Mouse (Mus musculus) MEL (cell line): ENCODE data around the gene Tcte2. TPM values are rescaled to one million over a fixed set of nuclear protein-coding genes. Genes with fewer than 3 reads are reported as not detected.

ENCODE experiments used
- DNase-seq: peaks from one replicate; pipeline ENCODE4 v3.0.0; 2011; ENCODE audit warnings: low read depth, low spot score
- H3K27ac ChIP-seq: 2 replicates; pipeline ENCODE4 v1.5.1; 2012; ENCODE audit warnings: low read depth, mild to moderate bottlenecking, control low read depth, low read length, moderate library complexity; ENCODE audit not compliant: control insufficient read depth
- H3K27me3 ChIP-seq, 2 experiments: fragments of 150-350 bp in 1 of 2; sonication (generic) in 1 of 2; 2 replicates each; pipeline ENCODE4 v1.6.1; 2012; ENCODE audit warnings: low read length in 2 of 2, mild to moderate bottlenecking in 2 of 2, improper control_type of control experiment in 1 of 2, moderate library complexity in 1 of 2; ENCODE audit not compliant: insufficient read depth in 2 of 2, control insufficient read depth in 1 of 2
- H3K36me3 ChIP-seq, 2 experiments: 2 replicates each; pipeline ENCODE4 v1.6.1; 2012 to 2014; ENCODE audit warnings: low read length in 2 of 2, improper control_type of control experiment in 1 of 2, inconsistent platforms in 1 of 2, mild to moderate bottlenecking in 1 of 2; ENCODE audit not compliant: insufficient read depth in 2 of 2, control insufficient read depth in 1 of 2
- H3K4me1 ChIP-seq, 2 experiments: fragments of 150-350 bp in 1 of 2; sonication (generic) in 1 of 2; 2 replicates each; pipeline ENCODE4 v1.6.1; 2012; ENCODE audit warnings: low read length in 2 of 2, improper control_type of control experiment in 1 of 2, mild to moderate bottlenecking in 1 of 2; ENCODE audit not compliant: insufficient read depth in 2 of 2, control insufficient read depth in 1 of 2
- H3K4me3 ChIP-seq, 2 experiments: fragments of 150-350 bp in 1 of 2; sonication (generic) in 1 of 2; 2 replicates each; pipeline ENCODE4 v1.5.1; 2012; ENCODE audit warnings: low read depth in 2 of 2, low read length in 2 of 2, mild to moderate bottlenecking in 2 of 2, moderate library complexity in 2 of 2, control low read depth in 1 of 2, improper control_type of control experiment in 1 of 2; ENCODE audit not compliant: control insufficient read depth in 1 of 2, insufficient read depth in 1 of 2
- H3K79me2 ChIP-seq: 2 replicates; pipeline ENCODE4 v1.6.1; 2012; ENCODE audit warnings: mild to moderate bottlenecking, low read length, moderate library complexity; ENCODE audit not compliant: control insufficient read depth, poor library complexity, insufficient read depth
- H3K9ac ChIP-seq: 2 replicates; pipeline ENCODE4 v1.6.1; 2012; ENCODE audit warnings: low read depth, mild to moderate bottlenecking, control low read depth, low read length, moderate library complexity; ENCODE audit not compliant: control insufficient read depth, poor library complexity, severe bottlenecking
- H3K9me3 ChIP-seq: fragments of 150-350 bp; sonication (generic); replicated peaks from 2 replicates; pipeline ENCODE4 v1.6.1; 2012; ENCODE audit warnings: mild to moderate bottlenecking, low read length, improper control_type of control experiment, moderate library complexity; ENCODE audit not compliant: insufficient read depth
- CHD1 ChIP-seq: IDR thresholded peaks from 2 replicates; pipeline ENCODE4 v1.6.1; 2012; ENCODE audit warnings: low read depth, mild to moderate bottlenecking, inconsistent platforms, low read length, improper control_type of control experiment
- CTCF ChIP-seq, 3 experiments: IDR thresholded peaks in 2 of 3; conservative IDR thresholded peaks in 1 of 3; 2 replicates each; pipeline ENCODE4 v1.5.1; 2011 to 2012; ENCODE audit warnings: low read length in 3 of 3, low read depth in 2 of 3, mild to moderate bottlenecking in 2 of 3, improper control_type of control experiment in 1 of 3, inconsistent platforms in 1 of 3, mixed read lengths in 1 of 3, moderate library complexity in 1 of 3; ENCODE audit not compliant: control insufficient read depth in 1 of 3, insufficient read depth in 1 of 3, poor library complexity in 1 of 3, severe bottlenecking in 1 of 3
- E2F4 ChIP-seq: IDR thresholded peaks from 2 replicates; pipeline ENCODE4 v1.6.1; 2011; ENCODE audit warnings: low read depth, low read length, improper control_type of control experiment, borderline replicate concordance
- EP300 ChIP-seq, 2 experiments: IDR thresholded peaks; 2 replicates each; pipeline ENCODE4 v1.6.1; 2011; ENCODE audit warnings: improper control_type of control experiment in 2 of 2, low read length in 2 of 2, low read depth in 1 of 2, mild to moderate bottlenecking in 1 of 2
- GATA1 ChIP-seq: IDR thresholded peaks from 2 replicates; pipeline ENCODE4 v1.6.1; 2011; ENCODE audit warnings: low read depth, low read length, improper control_type of control experiment
- JUND ChIP-seq: IDR thresholded peaks from 2 replicates; pipeline ENCODE4 v1.6.1; 2011; ENCODE audit warnings: low read depth, mild to moderate bottlenecking, improper control_type of control experiment, low read length
- MAFK ChIP-seq: IDR thresholded peaks from 2 replicates; pipeline ENCODE4 v1.6.1; 2011; ENCODE audit warnings: low read depth, mild to moderate bottlenecking, low read length, improper control_type of control experiment, borderline replicate concordance
- MAX ChIP-seq: IDR thresholded peaks from 2 replicates; pipeline ENCODE4 v1.6.1; 2011; ENCODE audit warnings: low read length, improper control_type of control experiment
- MYB ChIP-seq: IDR thresholded peaks from 2 replicates; pipeline ENCODE4 v1.6.1; 2011; ENCODE audit warnings: mild to moderate bottlenecking, low read depth, low read length, improper control_type of control experiment
- MYC ChIP-seq: IDR thresholded peaks from 2 replicates; pipeline ENCODE4 v1.6.1; 2011; ENCODE audit warnings: low read depth, mild to moderate bottlenecking, low read length, improper control_type of control experiment, moderate library complexity
- NRF1 ChIP-seq: IDR thresholded peaks from 2 replicates; pipeline ENCODE4 v1.6.1; 2014; ENCODE audit warnings: low read depth, mild to moderate bottlenecking, inconsistent platforms, low read length, improper control_type of control experiment, moderate library complexity; ENCODE audit not compliant: poor library complexity, insufficient read depth, severe bottlenecking
- POLR2AphosphoS5 ChIP-seq: IDR thresholded peaks from 2 replicates; pipeline ENCODE4 v1.6.1; 2012; ENCODE audit warnings: low read depth, borderline replicate concordance, mild to moderate bottlenecking, inconsistent platforms, low read length, moderate library complexity, mixed read lengths
- RAD21 ChIP-seq: IDR thresholded peaks from 2 replicates; pipeline ENCODE4 v1.6.1; 2011; ENCODE audit warnings: mild to moderate bottlenecking, low read depth, low read length, improper control_type of control experiment
- SIN3A ChIP-seq: IDR thresholded peaks from 2 replicates; pipeline ENCODE4 v1.6.1; 2012; ENCODE audit warnings: low read length, improper control_type of control experiment, inconsistent platforms
- SMC3 ChIP-seq: IDR thresholded peaks from 2 replicates; pipeline ENCODE4 v1.6.1; 2011; ENCODE audit warnings: low read depth, low read length, improper control_type of control experiment
- TAL1 ChIP-seq: IDR thresholded peaks from 2 replicates; pipeline ENCODE4 v1.6.1; 2012; ENCODE audit warnings: mild to moderate bottlenecking, inconsistent platforms, low read length, moderate library complexity, mixed read lengths
- TBP ChIP-seq: IDR thresholded peaks from 2 replicates; pipeline ENCODE4 v1.8.0; 2011; ENCODE audit warnings: low read depth, low read length, improper control_type of control experiment
- TCF12 ChIP-seq: IDR thresholded peaks from 2 replicates; pipeline ENCODE4 v1.6.1; 2014; ENCODE audit warnings: low read depth, mild to moderate bottlenecking, inconsistent platforms, low read length, improper control_type of control experiment, moderate library complexity
- ZC3H11A ChIP-seq: IDR thresholded peaks from 2 replicates; pipeline ENCODE4 v1.6.1; 2012; ENCODE audit warnings: low read depth, mild to moderate bottlenecking, inconsistent platforms, low read length, improper control_type of control experiment
- ZKSCAN1 ChIP-seq: IDR thresholded peaks from 2 replicates; pipeline ENCODE4 v1.6.1; 2012; ENCODE audit warnings: low read depth, mild to moderate bottlenecking, inconsistent platforms, low read length, improper control_type of control experiment, moderate library complexity
- polyA plus RNA-seq, 2 experiments: library from polyadenylated mRNA; stranded (reverse) in 1 of 2; unstranded in 1 of 2; fragments of >175 nt in 1 of 2; fragments of >200 nt in 1 of 2; gene quantifications; 2 replicates each; pipeline versions ENCODE4 v1.2.1 to v1.2.4; 2012; ENCODE audit warnings: low replicate concordance in 2 of 2, low read depth in 1 of 2; ENCODE audit not compliant: insufficient read length in 2 of 2, insufficient read depth in 1 of 2, missing spikeins in 1 of 2
- total RNA-seq: library from RNA; depleted of rRNA; stranded (reverse); fragments of 300-350 nt; gene quantifications from 2 replicates; pipeline ENCODE4 v1.2.3, GENCODE M21; 2012

The Tcte2 gene
- total and polyA plus RNA-seq, 3 experiments: not detected

- Histone ChIP-seq H3K9me3 (no peaks in the 10 kb centered on the region), H3K36me3 (no peaks in the 10 kb centered on the region), H3K27ac (no peak overlapping the region), H3K79me2 (no peaks in the 10 kb centered on the region), H3K4me3 (no peak overlapping the region), H3K4me1 (no peaks in the 10 kb centered on the region), H3K9ac (no peak overlapping the region), H3K27me3 (no peaks in the 10 kb centered on the region)
- no peak for DNase-seq
- TF ChIP-seq POLR2AphosphoS5: no peak
- TF ChIP-seq TBP: no peak
- no peak for TF ChIP-seq ZC3H11A
- TF ChIP-seq MYB: no peak
- TF ChIP-seq ZKSCAN1: no peak
- no peak for TF ChIP-seq SMC3
- TF ChIP-seq MAFK: no peak
- no peak for TF ChIP-seq TCF12
- no peak for TF ChIP-seq TAL1
- TF ChIP-seq NRF1: no peak
- TF ChIP-seq CTCF (IDR thresholded peaks at IDR 0.05 in 2 of 3, conservative IDR thresholded peaks at IDR 0.05 in 1 of 3; ENCODE audit: control insufficient read depth in 1 of 3, insufficient read depth in 1 of 3, low read depth in 2 of 3, low read length in 3 of 3, poor library complexity in 1 of 3, severe bottlenecking in 1 of 3): no peak
- no peak for TF ChIP-seq GATA1
- no peak for TF ChIP-seq MAX
- no peak for TF ChIP-seq CHD1
- no peak for TF ChIP-seq EP300 (IDR thresholded peaks at IDR 0.05; ENCODE audit: low read depth in 1 of 2, low read length in 2 of 2)
These were observed 49.1 kb downstream of the Tcte2 start for GRCm38 (mm10) chr17:13712518-13712917.

DNA sequence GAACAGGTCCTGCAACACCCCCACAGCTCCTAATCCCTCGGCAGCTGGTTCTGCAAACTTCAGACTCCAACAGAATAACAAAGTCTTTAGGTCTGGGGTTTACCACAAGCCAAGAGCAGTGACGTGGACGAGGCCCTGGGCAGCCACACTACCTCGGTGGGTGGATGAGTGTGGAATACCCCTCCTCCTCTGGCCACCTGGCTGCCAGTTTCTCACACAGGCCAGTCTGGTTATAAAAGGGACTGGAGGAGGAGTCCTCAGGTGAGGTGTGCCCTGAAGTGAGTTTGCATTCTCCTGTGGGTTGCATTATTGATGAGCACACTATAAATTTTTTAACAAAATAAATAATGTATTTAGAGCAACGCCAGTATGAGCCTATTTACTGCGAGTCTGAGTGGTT is 49.5 kb downstream of the Tcte2 start:
- TF ChIP-seq E2F4: no peak
- no peak for TF ChIP-seq GATA1
- no peak for TF ChIP-seq NRF1
- TF ChIP-seq SIN3A: no peak
- TF ChIP-seq POLR2AphosphoS5: no peak
- no peak for TF ChIP-seq RAD21
- TF ChIP-seq MAFK: no peak
- TF ChIP-seq CHD1: no peak
- no peak for TF ChIP-seq JUND
- TF ChIP-seq MYC: no peak
- no peak for TF ChIP-seq ZKSCAN1

More for the DNA sequence above, 49.5 kb downstream of the Tcte2 start:
- no peaks in the 10 kb centered on the region for H3K36me3 ChIP-seq
- H3K9ac ChIP-seq: no peak overlapping the region
- no peak overlapping the region for H3K4me3 ChIP-seq
- no peaks in the 10 kb centered on the region for H3K79me2 ChIP-seq
- no peaks in the 10 kb centered on the region for H3K9me3 ChIP-seq
- H3K27me3 ChIP-seq: no peaks in the 10 kb centered on the region
- no peak overlapping the region for H3K27ac ChIP-seq
- DNase-seq: no peak
- H3K4me1 ChIP-seq: no peaks in the 10 kb centered on the region
